Mouse (Mus musculus): ENCODE measurements around the gene Mrps21. TPM values are rescaled to one million over a fixed set of nuclear protein-coding genes. Genes with fewer than 3 reads are reported as not detected.

The Mrps21 gene
- total and polyA plus RNA-seq, 3 experiments: 174 to 350 (median 314) TPM

- Histone ChIP-seq H3K4me1 (ENCODE audit: control insufficient read depth, insufficient read depth, low read length) (peaks cover 2% of the 10 kb centered on the region), H3K9ac (ENCODE audit: low read depth, low read length) (peak overlapping the region; percentile 86), H3K27me3 (ENCODE audit: control insufficient read depth, insufficient read depth, low read length) (no peaks in the 10 kb centered on the region), H3K79me2 (replicated peaks; ENCODE audit: control insufficient read depth, insufficient read depth, low read length) (0 out of 2 replicates have a peak, but pooled peaks cover 2% of the 10 kb centered on the region), H3K36me3 (ENCODE audit: control insufficient read depth, insufficient read depth, low read length) (peaks cover 4% of the 10 kb centered on the region; the same call in 1 of the 2 replicates), H3K27ac (peak overlapping the region; percentile 99), H3K4me3 (peak overlapping the region; percentile 84)
- intact Hi-C loops (cut with DNase I): loop anchor here (5.0 kb wide), 2 partner anchors 116 to 181 kb away; no protein-coding TSS in a partner anchor
- peak; percentile 63 to 70 for DNase-seq
- under 1% methylated on average over 21 of the region's 21 CpGs for WGBS
- TF ChIP-seq POLR2A (IDR thresholded peaks at IDR 0.05; ENCODE audit: insufficient read depth, low read depth, low read length): peak; percentile 53
- TF ChIP-seq EP300 (IDR thresholded peaks at IDR 0.05; ENCODE audit: insufficient read depth, low read depth, low read length): 0 out of 2 replicates have a peak, but pooled peaks have one; percentile 6
- no peak for TF ChIP-seq CTCF (IDR thresholded peaks at IDR 0.05)
Observed at GRCm38 (mm10) chr3:95818026-95818511, 53.2 kb downstream of the Mrps21 start.

GRCm38 (mm10) chr3:95816681-95817080 is 54.6 kb downstream of the Mrps21 start:
- Histone ChIP-seq H3K79me2 (replicated peaks; ENCODE audit: control insufficient read depth, insufficient read depth, low read length) (peaks cover 3% of the 10 kb centered on the region; the same call in 1 of the 2 replicates), H3K27ac (no peak overlapping the region), H3K4me1 (ENCODE audit: control insufficient read depth, insufficient read depth, low read length) (peaks cover 2% of the 10 kb centered on the region), H3K4me3 (no peak overlapping the region), H3K27me3 (ENCODE audit: control insufficient read depth, insufficient read depth, low read length) (no peaks in the 10 kb centered on the region), H3K9ac (ENCODE audit: low read depth, low read length) (no peak overlapping the region), H3K36me3 (ENCODE audit: control insufficient read depth, insufficient read depth, low read length) (peaks cover 4% of the 10 kb centered on the region; the same call in 1 of the 2 replicates)
- no peak for DNase-seq
- WGBS: 70% methylated on average over 3 of the region's 3 CpGs
- no peak for TF ChIP-seq POLR2A (IDR thresholded peaks at IDR 0.05; ENCODE audit: insufficient read depth, low read depth, low read length)
- TF ChIP-seq CTCF (IDR thresholded peaks at IDR 0.05): no peak
- TF ChIP-seq EP300 (IDR thresholded peaks at IDR 0.05; ENCODE audit: insufficient read depth, low read depth, low read length): no peak
- intact Hi-C loops (cut with DNase I): loop anchor here (5.0 kb wide), 2 partner anchors 114 to 179 kb away; no protein-coding TSS in a partner anchor

Other genes with a start within 250 kb of the Mrps21 start
- gene Ensa, start 246.5 kb downstream of the Mrps21 start, total RNA-seq (2021): 10 to 100 TPM; 71.5 to 77.7 TPM
- gene Ensa, start 246.5 kb downstream of the Mrps21 start, polyA plus RNA-seq (2012; rRNA removed): 17.4 and 28.3 TPM in 2 replicates
- gene Mcl1, start 212.7 kb downstream of the Mrps21 start, total RNA-seq (2021): 100 to 1,000 TPM; 134 to 139 TPM
- 39.1 and 64.4 TPM in 2 replicates for gene Mcl1, start 212.7 kb downstream of the Mrps21 start, polyA plus RNA-seq (2012; rRNA removed)
- gene Adamtsl4, start 183.6 kb downstream of the Mrps21 start, total RNA-seq (2021): 10 to 100 TPM; 39.2 to 51.4 TPM
- gene Adamtsl4, start 183.6 kb downstream of the Mrps21 start, polyA plus RNA-seq (2012; rRNA removed): 36.2 and 46.2 TPM in 2 replicates
- 10 to 100 TPM; 54.4 to 61.9 TPM for gene Ecm1, start 131.9 kb downstream of the Mrps21 start, total RNA-seq (2021)
- gene Ecm1, start 131.9 kb downstream of the Mrps21 start, polyA plus RNA-seq (2012; rRNA removed): 173 and 200 TPM in 2 replicates
- 10 to 100 TPM; 42.1 to 45.3 TPM for gene Tars2, start 111.3 kb downstream of the Mrps21 start, total RNA-seq (2021)
- 31.3 and 54.4 TPM in 2 replicates for gene Tars2, start 111.3 kb downstream of the Mrps21 start, polyA plus RNA-seq (2012; rRNA removed)
- gene Rprd2, start 52.7 kb downstream of the Mrps21 start, total RNA-seq (2021): 10 to 100 TPM; 35.5 to 47.7 TPM
- gene Rprd2, start 52.7 kb downstream of the Mrps21 start, polyA plus RNA-seq (2012; rRNA removed): 12.1 and 13.9 TPM in 2 replicates
- gene Prpf3, start 15.6 kb downstream of the Mrps21 start, total RNA-seq (2021): 10 to 100 TPM; 19.4 to 24.0 TPM
- 9.3 and 13.2 TPM in 2 replicates for gene Prpf3, start 15.6 kb downstream of the Mrps21 start, polyA plus RNA-seq (2012; rRNA removed)
- gene Ciart, start 10.7 kb upstream of the Mrps21 start, total RNA-seq (2021): 10 to 100 TPM in 1 of 2 experiments, 1 to 10 TPM in 1; 5.1 to 27.0 TPM
- 5.0 and 7.7 TPM in 2 replicates for gene Ciart, start 10.7 kb upstream of the Mrps21 start, polyA plus RNA-seq (2012; rRNA removed)
- 1 to 10 TPM; 8.5 to 9.0 TPM for gene BC028528, start 20.5 kb upstream of the Mrps21 start, total RNA-seq (2021)
- 14.5 and 29.8 TPM in 2 replicates for gene BC028528, start 20.5 kb upstream of the Mrps21 start, polyA plus RNA-seq (2012; rRNA removed)
- 100 to 1,000 TPM in 1 of 2 experiments, 10 to 100 TPM in 1; 99.9 to 121 TPM for gene Aph1a, start 22.4 kb upstream of the Mrps21 start, total RNA-seq (2021)
- gene Aph1a, start 22.4 kb upstream of the Mrps21 start, polyA plus RNA-seq (2012; rRNA removed): 98.7 and 120 TPM in 2 replicates
- gene Car14, start 33.2 kb upstream of the Mrps21 start, total RNA-seq (2021): 100 to 1,000 TPM; 146 to 208 TPM
- gene Car14, start 33.2 kb upstream of the Mrps21 start, polyA plus RNA-seq (2012; rRNA removed): 227 and 279 TPM in 2 replicates
- gene Anp32e, start 57.7 kb upstream of the Mrps21 start, total RNA-seq (2021): 10 to 100 TPM; 83.0 to 90.9 TPM
- gene Anp32e, start 57.7 kb upstream of the Mrps21 start, polyA plus RNA-seq (2012; rRNA removed): 15.5 and 29.9 TPM in 2 replicates
- gene Plekho1, start 124.5 kb upstream of the Mrps21 start, total RNA-seq (2021): 10 to 100 TPM; 65.4 to 67.5 TPM
- 82.8 and 110 TPM in 2 replicates for gene Plekho1, start 124.5 kb upstream of the Mrps21 start, polyA plus RNA-seq (2012; rRNA removed)
- 10 to 100 TPM; 23.0 to 24.5 TPM for gene Vps45, start 186.9 kb upstream of the Mrps21 start, total RNA-seq (2021)
- 4.3 and 7.1 TPM in 2 replicates for gene Vps45, start 186.9 kb upstream of the Mrps21 start, polyA plus RNA-seq (2012; rRNA removed)
- 10 to 100 TPM; 46.0 to 57.4 TPM for gene Otud7b, start 233.0 kb upstream of the Mrps21 start, total RNA-seq (2021)
- 10.9 and 15.8 TPM in 2 replicates for gene Otud7b, start 233.0 kb upstream of the Mrps21 start, polyA plus RNA-seq (2012; rRNA removed)

All from heart, adult 2 months (tissue).